Mouse (Mus musculus): ENCODE results near the gene Btf3. TPM values are rescaled to one million over a fixed set of nuclear protein-coding genes. Genes with fewer than 3 reads are reported as not detected.

Btf3 gene
- 499 and 511 TPM in 2 replicates for polyA plus RNA-seq (2015; fragmentation: Nextera tagmentation; extraction: Ambion mirVana)

DNA sequence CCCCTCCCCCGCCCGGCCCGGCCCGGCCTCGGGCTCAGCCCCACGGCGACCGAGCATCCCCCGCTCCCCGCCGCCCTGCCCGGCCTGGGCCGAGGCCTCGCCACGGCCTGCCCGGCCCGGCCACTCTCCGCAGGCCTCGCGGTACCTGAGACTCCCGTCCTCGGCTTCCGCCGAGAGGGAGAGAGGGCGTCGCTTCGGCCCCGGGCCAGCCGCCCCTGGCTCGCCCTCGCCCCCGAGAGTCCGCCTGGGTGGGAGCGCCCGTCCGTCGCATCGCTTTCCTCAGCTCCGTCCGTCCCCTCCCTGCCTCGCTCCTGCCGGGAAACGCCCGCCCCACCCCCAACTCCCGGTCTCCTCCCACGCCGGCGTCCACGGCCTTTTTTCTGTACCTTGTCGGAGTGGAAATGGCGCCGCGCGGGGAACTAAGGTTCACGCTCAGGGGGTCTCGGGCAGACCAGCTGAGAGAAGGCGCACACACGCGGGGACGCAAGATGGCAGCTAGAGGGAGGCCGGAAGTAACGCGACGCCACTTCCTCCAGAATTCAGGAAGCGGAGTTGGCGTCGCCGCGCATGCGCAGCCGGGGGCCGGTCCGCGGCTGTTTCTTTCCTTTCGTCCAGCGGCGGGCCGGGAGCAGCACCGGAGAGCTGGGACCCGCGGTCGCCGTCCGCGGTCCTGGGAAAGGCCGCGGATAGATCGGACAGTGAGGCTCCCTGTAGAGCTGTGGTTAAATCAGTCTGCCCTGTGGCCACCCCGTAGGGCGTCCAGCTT lies at the start of gene Btf3:
TSS of gene Btf3 (minus strand) at position 527 of the 766 bp plus-strand sequence.
- peak; percentile 97 for DNase-seq (ENCODE audit: low spot score)
- peak within 1 kb of the TSS; percentile 94 for H3K9ac ChIP-seq (replicated peaks; ENCODE audit: low read depth)
- peak within 1 kb of the TSS; percentile 94 for H3K4me3 ChIP-seq (ENCODE audit: low read depth, low read length)
- ATAC-seq = peak; percentile 92
- peaks cover 12% of the 10 kb centered on the region for H3K36me3 ChIP-seq (ENCODE audit: insufficient read depth, low read length)
- under 1% methylated on average over 73 of the region's 90 CpGs for WGBS
- H3K27me3 ChIP-seq (replicated peaks; ENCODE audit: insufficient read depth, low read length) = no peaks in the 10 kb centered on the region
- H3K4me1 ChIP-seq (ENCODE audit: insufficient read depth, low read depth, low read length) = peaks cover 7% of the 10 kb centered on the region; the same call in 1 of the 2 replicates
- H3K27ac ChIP-seq (ENCODE audit: low read length) = peak within 1 kb of the TSS; percentile 98
- no peaks in the 10 kb centered on the region for H3K9me3 ChIP-seq (ENCODE audit: low read length)
- peak within 1 kb of the TSS; percentile 69 for H3K4me2 ChIP-seq (replicated peaks; ENCODE audit: low read depth, low read length)
- TF ChIP-seq CTCF (IDR thresholded peaks at IDR 0.05) (no peak; the same call in 1 of the 2 replicates), EP300 (IDR thresholded peaks at IDR 0.05) (no peak)

DNA sequence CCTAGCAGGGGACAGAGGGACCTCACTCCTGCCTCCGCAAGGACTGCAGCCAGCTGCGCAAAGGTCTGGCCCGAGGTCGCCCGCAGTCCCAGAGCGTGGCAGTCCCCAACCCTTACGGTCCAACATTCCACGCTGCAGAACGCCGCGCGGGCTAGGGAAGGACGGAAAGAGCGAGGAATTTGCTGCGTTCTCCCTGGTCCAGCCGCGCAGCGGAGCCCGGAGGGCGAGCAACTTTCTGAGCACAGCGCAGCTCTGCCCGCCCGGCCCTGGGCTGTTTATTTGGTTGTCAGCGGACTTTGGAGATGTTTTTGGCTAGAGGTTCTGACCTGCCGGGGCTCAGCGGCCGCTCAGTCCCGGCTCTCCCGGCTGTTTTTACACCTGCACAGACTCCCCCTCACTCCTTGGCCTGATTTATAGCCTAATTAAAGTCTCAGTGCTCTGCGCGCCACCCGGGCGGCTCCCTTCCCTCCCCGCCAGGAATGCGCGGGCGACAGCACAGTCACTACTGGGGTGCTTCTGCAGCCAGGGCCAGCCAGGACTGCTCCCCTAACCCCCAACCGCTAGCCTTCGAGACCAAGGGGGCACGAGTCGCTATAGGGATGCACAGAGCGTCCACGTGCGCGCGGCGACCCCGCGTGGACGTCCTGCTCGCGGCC lies 49.1 kb upstream of the Btf3 start:
- 2% methylated on average over 47 of the region's 52 CpGs for WGBS
- no peak overlapping the region for H3K9ac ChIP-seq (replicated peaks; ENCODE audit: low read depth)

GRCm38 (mm10) chr13:98365081-98365480 lies 48.3 kb upstream of the Btf3 start:
- H3K27me3 ChIP-seq (replicated peaks; ENCODE audit: insufficient read depth, low read length) = peaks cover 90% of the 10 kb centered on the region
- H3K36me3 ChIP-seq (ENCODE audit: insufficient read depth, low read length) = no peaks in the 10 kb centered on the region
- no peak overlapping the region for H3K9ac ChIP-seq (replicated peaks; ENCODE audit: low read depth)
- no peak overlapping the region for H3K27ac ChIP-seq (ENCODE audit: low read length)
- ATAC-seq = no peak
- H3K4me2 ChIP-seq (replicated peaks; ENCODE audit: low read depth, low read length) = no peak overlapping the region
- DNase-seq (ENCODE audit: low spot score) = no peak
- no peaks in the 10 kb centered on the region for H3K4me1 ChIP-seq (ENCODE audit: insufficient read depth, low read depth, low read length)
- no peaks in the 10 kb centered on the region for H3K9me3 ChIP-seq (ENCODE audit: low read length)
- WGBS = 6% methylated on average over 8 of the region's 8 CpGs
- TF ChIP-seq EP300 (IDR thresholded peaks at IDR 0.05) = no peak
- TF ChIP-seq CTCF (IDR thresholded peaks at IDR 0.05) = no peak
- no peak overlapping the region for H3K4me3 ChIP-seq (ENCODE audit: low read depth, low read length)

More for the DNA sequence above, 49.1 kb upstream of the Btf3 start:
- Histone ChIP-seq H3K36me3 (ENCODE audit: insufficient read depth, low read length) (no peaks in the 10 kb centered on the region), H3K27me3 (replicated peaks; ENCODE audit: insufficient read depth, low read length) (peaks cover 82% of the 10 kb centered on the region), H3K4me3 (ENCODE audit: low read depth, low read length) (0 out of 2 replicates have a peak overlapping the region, but pooled peaks have one; percentile 3), H3K9me3 (ENCODE audit: low read length) (no peaks in the 10 kb centered on the region), H3K27ac (ENCODE audit: low read length) (no peak overlapping the region), H3K4me2 (replicated peaks; ENCODE audit: low read depth, low read length) (0 out of 2 replicates have a peak overlapping the region, but pooled peaks have one; percentile 17), H3K4me1 (ENCODE audit: insufficient read depth, low read depth, low read length) (no peaks in the 10 kb centered on the region)
- DNase-seq (ENCODE audit: low spot score) (no peak), ATAC-seq (no peak)
- TF ChIP-seq EP300 (IDR thresholded peaks at IDR 0.05) (no peak), CTCF (IDR thresholded peaks at IDR 0.05) (peak; percentile 2; the same call in 1 of the 2 replicates)

DNA sequence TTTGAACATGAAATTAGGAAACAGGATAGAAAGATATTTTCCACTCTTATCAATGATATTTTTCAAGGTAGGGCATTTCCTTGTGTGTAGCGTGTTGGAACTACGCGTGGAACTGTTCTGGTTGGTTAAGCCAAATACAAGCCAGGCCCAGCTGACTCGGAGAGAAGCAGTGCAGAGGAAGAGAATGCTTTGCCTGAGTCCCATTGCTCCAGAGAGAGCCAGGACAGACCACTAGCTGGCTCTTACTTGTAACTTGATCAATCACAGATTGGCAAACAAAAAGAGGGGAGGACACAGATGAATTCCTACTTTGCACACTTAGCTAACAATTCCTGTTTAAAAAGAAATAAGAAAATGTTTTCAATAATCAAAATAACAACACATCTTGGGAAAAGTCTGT lies 46.2 kb upstream of the Btf3 start:
- Histone ChIP-seq H3K4me2 (replicated peaks; ENCODE audit: low read depth, low read length) (no peak overlapping the region), H3K4me3 (ENCODE audit: low read depth, low read length) (no peak overlapping the region), H3K9ac (replicated peaks; ENCODE audit: low read depth) (no peak overlapping the region), H3K27me3 (replicated peaks; ENCODE audit: insufficient read depth, low read length) (peaks cover 88% of the 10 kb centered on the region), H3K4me1 (ENCODE audit: insufficient read depth, low read depth, low read length) (no peaks in the 10 kb centered on the region), H3K36me3 (ENCODE audit: insufficient read depth, low read length) (no peaks in the 10 kb centered on the region), H3K27ac (ENCODE audit: low read length) (no peak overlapping the region), H3K9me3 (ENCODE audit: low read length) (no peaks in the 10 kb centered on the region)
- no peak for ATAC-seq
- WGBS = 21% methylated on average over 4 of the region's 4 CpGs
- no peak for DNase-seq (ENCODE audit: low spot score)
- TF ChIP-seq CTCF (IDR thresholded peaks at IDR 0.05) = no peak
- TF ChIP-seq EP300 (IDR thresholded peaks at IDR 0.05) = no peak

DNA sequence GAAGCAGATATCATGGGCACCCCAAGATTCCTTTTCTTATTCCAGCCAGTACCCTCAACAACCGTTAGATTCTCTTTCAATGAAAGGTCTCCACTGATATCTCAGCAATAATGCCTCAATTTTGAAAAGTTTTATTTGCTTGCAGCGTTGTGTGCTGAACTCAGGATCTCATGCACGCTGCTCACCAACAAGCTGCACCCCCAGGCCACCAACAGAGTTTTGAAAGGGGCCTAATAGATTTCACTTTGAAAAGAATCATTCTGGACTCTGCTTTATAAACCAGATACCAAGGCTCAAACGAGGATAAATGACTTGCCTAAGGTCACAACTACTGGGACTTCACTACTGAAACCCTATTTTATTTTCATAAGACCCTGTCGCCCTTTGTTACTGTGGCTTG lies 44.4 kb upstream of the Btf3 start:
- H3K27ac ChIP-seq (ENCODE audit: low read length) = no peak overlapping the region
- H3K4me1 ChIP-seq (ENCODE audit: insufficient read depth, low read depth, low read length) = no peaks in the 10 kb centered on the region
- H3K9ac ChIP-seq (replicated peaks; ENCODE audit: low read depth) = no peak overlapping the region
- TF ChIP-seq CTCF (IDR thresholded peaks at IDR 0.05) = no peak
- TF ChIP-seq EP300 (IDR thresholded peaks at IDR 0.05) = no peak
- H3K4me3 ChIP-seq (ENCODE audit: low read depth, low read length) = no peak overlapping the region
- 24% methylated on average over 5 of the region's 5 CpGs for WGBS
- ATAC-seq (no peak), DNase-seq (ENCODE audit: low spot score) (no peak)
- H3K27me3 ChIP-seq (replicated peaks; ENCODE audit: insufficient read depth, low read length) = peaks cover 85% of the 10 kb centered on the region
- H3K36me3 ChIP-seq (ENCODE audit: insufficient read depth, low read length) = no peaks in the 10 kb centered on the region
- H3K4me2 ChIP-seq (replicated peaks; ENCODE audit: low read depth, low read length) = no peak overlapping the region
- H3K9me3 ChIP-seq (ENCODE audit: low read length) = no peaks in the 10 kb centered on the region

- Histone ChIP-seq H3K27ac (ENCODE audit: low read length) (no peak overlapping the region), H3K27me3 (replicated peaks; ENCODE audit: insufficient read depth, low read length) (peaks cover 86% of the 10 kb centered on the region), H3K9me3 (ENCODE audit: low read length) (no peaks in the 10 kb centered on the region), H3K4me1 (ENCODE audit: insufficient read depth, low read depth, low read length) (no peaks in the 10 kb centered on the region), H3K9ac (replicated peaks; ENCODE audit: low read depth) (no peak overlapping the region), H3K4me2 (replicated peaks; ENCODE audit: low read depth, low read length) (no peak overlapping the region), H3K36me3 (ENCODE audit: insufficient read depth, low read length) (no peaks in the 10 kb centered on the region), H3K4me3 (ENCODE audit: low read depth, low read length) (no peak overlapping the region)
- TF ChIP-seq EP300 (IDR thresholded peaks at IDR 0.05) = no peak
- no peak for TF ChIP-seq CTCF (IDR thresholded peaks at IDR 0.05)
- ATAC-seq (no peak), DNase-seq (ENCODE audit: low spot score) (no peak)
- WGBS = 2% methylated on average over 6 of the region's 6 CpGs
Observed at GRCm38 (mm10) chr13:98360391-98360790, 43.6 kb upstream of the Btf3 start.

Measured in lung, postnatal 0 days (tissue).